Mouse (Mus musculus): ENCODE results near the gene Ddx54. TPM values are rescaled to one million over a fixed set of nuclear protein-coding genes. Genes with fewer than 3 reads are reported as not detected.

Gene Ddx54
- polyA plus RNA-seq, 1 experiment from 2014 or later: 27.1 TPM

DNA sequence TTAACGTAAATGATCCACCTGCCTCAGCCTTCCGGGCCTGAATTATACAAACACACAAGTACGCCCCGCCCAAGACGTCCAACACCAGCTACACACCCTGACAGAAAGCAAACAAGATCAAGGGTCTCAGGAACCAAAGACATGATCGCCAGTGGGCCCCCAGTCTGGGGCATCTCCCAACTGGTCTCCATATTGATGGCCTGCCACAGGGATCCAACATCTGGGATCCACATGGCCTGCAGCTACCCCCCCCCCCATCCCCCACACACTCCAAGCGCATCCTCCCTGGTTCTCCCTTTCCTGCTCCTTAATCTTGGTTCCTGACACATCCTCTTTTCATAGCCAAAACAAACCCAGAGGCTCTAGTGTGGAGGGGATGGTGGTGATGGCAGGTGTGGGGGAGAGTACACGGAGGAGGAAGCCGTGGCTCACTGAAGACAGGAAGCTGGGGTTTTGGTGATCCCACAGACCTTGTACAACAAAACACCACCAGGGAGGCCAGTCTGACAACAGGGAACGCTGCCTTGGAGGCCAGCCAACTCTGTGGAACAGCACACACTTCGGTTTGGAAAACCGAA, 33.9 kb upstream of the Ddx54 start:
- no peaks in the 10 kb centered on the region for H3K27me3 ChIP-seq (ENCODE audit: control insufficient read depth, insufficient read depth, low read length)
- ATAC-seq (ENCODE audit: insufficient number of reproducible peaks, insufficient read depth, low FRiP score, low read depth): peak; percentile 8; the same call in 1 of the 2 replicates
- peaks cover 23% of the 10 kb centered on the region for H3K4me1 ChIP-seq (ENCODE audit: control insufficient read depth, insufficient read depth, low read length)
- H3K4me2 ChIP-seq (replicated peaks; ENCODE audit: low read depth, low read length): peak overlapping the region; percentile 12; the same call in 1 of the 2 replicates
- WGBS: 26% methylated on average over 12 of the region's 12 CpGs
- H3K4me3 ChIP-seq (ENCODE audit: low read depth, low read length): no peak overlapping the region
- no peak overlapping the region for H3K9ac ChIP-seq (replicated peaks; ENCODE audit: low read depth, low read length)
- H3K27ac ChIP-seq (ENCODE audit: low read length): peak overlapping the region; percentile 77; the same call in 1 of the 2 replicates
- no peaks in the 10 kb centered on the region; the same call in 1 of the 2 replicates for H3K36me3 ChIP-seq (ENCODE audit: control insufficient read depth, insufficient read depth, low read length)
- no peaks in the 10 kb centered on the region for H3K9me3 ChIP-seq (ENCODE audit: control insufficient read depth, low read depth, low read length)

DNA sequence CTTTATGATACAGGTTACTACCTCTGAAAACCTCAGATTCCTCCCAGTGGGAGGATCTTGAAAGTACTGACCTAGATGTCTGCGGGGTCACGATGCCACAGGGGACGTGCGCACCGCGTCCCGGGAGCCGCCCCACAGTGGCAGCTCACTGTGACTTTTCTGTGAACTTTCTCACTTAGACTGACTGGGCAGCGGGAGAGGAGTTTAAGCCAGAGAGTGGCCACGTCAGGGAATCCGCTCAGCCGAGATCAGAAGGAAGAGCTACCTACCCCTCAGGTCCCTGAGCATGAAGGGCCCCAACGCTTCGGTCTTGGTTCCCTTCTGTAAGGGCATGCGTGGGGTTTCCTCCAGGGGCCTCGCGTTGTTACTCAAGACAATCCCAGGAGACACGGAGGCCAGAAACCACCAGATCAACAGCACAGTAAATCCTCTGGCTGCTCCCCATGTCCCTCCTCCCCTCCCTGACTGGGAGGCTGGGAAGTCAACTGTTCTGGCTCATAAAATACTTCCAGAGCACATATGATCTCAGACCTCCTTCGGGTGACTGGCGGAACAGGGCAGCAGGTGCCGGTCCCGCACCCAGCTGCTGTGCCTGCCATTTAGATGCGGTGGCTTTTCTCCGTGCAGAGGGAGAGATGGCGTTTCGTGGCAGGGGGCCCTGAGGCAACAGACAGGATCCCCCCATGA, 33.2 kb upstream of the Ddx54 start:
- Histone ChIP-seq H3K4me2 (replicated peaks; ENCODE audit: low read depth, low read length) (peak overlapping the region; percentile 12; the same call in 1 of the 2 replicates), H3K9me3 (ENCODE audit: control insufficient read depth, low read depth, low read length) (no peaks in the 10 kb centered on the region), H3K4me1 (ENCODE audit: control insufficient read depth, insufficient read depth, low read length) (peaks cover 23% of the 10 kb centered on the region), H3K9ac (replicated peaks; ENCODE audit: low read depth, low read length) (no peak overlapping the region), H3K4me3 (ENCODE audit: low read depth, low read length) (no peak overlapping the region), H3K36me3 (ENCODE audit: control insufficient read depth, insufficient read depth, low read length) (no peaks in the 10 kb centered on the region; the same call in 1 of the 2 replicates), H3K27ac (ENCODE audit: low read length) (peak overlapping the region; percentile 77), H3K27me3 (ENCODE audit: control insufficient read depth, insufficient read depth, low read length) (no peaks in the 10 kb centered on the region)
- WGBS: 49% methylated on average over 26 of the region's 26 CpGs
- no peak for ATAC-seq (ENCODE audit: insufficient number of reproducible peaks, insufficient read depth, low FRiP score, low read depth)

DNA sequence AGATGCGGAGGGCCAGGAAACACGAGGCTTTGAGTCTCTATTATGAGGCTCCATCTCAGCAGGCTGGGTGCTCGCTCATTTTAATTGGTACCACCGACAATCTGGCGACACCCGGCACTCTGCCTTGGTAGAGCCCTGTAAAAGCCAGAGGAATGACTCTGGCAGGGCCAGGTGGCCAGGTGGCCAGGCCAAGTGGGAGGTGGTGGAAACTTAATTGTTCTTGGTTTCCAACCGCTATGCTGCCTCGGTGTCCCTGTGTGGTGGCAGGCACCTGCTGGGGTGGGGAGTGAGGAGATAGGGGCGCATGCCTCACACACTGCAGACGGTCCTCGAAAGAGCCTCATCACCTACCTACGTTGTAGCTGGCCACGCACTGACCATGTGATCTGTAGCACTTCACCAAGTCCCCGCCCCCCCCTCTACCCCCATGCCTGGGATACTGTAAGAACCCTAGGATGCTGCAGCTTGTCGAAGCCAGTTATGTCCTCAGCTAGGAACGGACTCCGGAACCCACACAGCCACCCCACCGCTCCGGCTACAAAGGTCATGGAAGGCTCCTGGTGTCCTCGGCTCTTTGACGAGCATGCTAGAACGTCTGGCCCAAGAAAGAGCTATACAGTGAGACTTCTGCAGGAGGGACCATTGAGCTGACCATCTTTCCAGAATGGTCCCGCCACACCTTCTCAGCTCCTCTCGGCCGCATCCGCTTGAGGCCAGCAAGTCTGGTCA, 32.5 kb upstream of the Ddx54 start:
- H3K27ac ChIP-seq (ENCODE audit: low read length): no peak overlapping the region
- no peaks in the 10 kb centered on the region for H3K27me3 ChIP-seq (ENCODE audit: control insufficient read depth, insufficient read depth, low read length)
- no peak overlapping the region for H3K4me2 ChIP-seq (replicated peaks; ENCODE audit: low read depth, low read length)
- H3K4me3 ChIP-seq (ENCODE audit: low read depth, low read length): no peak overlapping the region
- H3K36me3 ChIP-seq (ENCODE audit: control insufficient read depth, insufficient read depth, low read length): no peaks in the 10 kb centered on the region; the same call in 1 of the 2 replicates
- H3K4me1 ChIP-seq (ENCODE audit: control insufficient read depth, insufficient read depth, low read length): peaks cover 23% of the 10 kb centered on the region
- no peak for ATAC-seq (ENCODE audit: insufficient number of reproducible peaks, insufficient read depth, low FRiP score, low read depth)
- no peak overlapping the region for H3K9ac ChIP-seq (replicated peaks; ENCODE audit: low read depth, low read length)
- H3K9me3 ChIP-seq (ENCODE audit: control insufficient read depth, low read depth, low read length): no peaks in the 10 kb centered on the region
- WGBS: 89% methylated on average over 26 of the region's 26 CpGs

DNA sequence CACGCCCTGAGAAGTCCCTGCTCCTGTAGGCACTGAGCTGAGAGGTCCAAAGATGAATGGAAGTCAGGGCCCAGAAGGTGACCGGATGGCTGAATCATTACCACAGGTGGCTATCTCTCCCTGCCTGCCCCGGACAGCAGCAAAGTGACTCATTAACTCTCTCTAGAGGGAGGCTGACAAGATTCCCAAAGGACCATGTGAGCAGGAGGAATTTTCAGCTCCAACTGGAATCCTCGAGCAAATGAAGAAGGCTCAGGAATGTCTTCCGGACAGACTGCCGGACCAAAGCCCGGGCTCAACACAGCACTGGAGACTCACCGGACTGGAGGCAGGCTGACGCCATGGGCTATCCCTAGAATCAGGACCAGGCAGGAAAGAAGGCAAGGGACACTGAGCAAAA, 30.5 kb upstream of the Ddx54 start:
- Histone ChIP-seq H3K9ac (replicated peaks; ENCODE audit: low read depth, low read length) (no peak overlapping the region), H3K4me2 (replicated peaks; ENCODE audit: low read depth, low read length) (no peak overlapping the region), H3K4me3 (ENCODE audit: low read depth, low read length) (no peak overlapping the region), H3K9me3 (ENCODE audit: control insufficient read depth, low read depth, low read length) (no peaks in the 10 kb centered on the region), H3K27ac (ENCODE audit: low read length) (no peak overlapping the region), H3K36me3 (ENCODE audit: control insufficient read depth, insufficient read depth, low read length) (no peaks in the 10 kb centered on the region; the same call in 1 of the 2 replicates), H3K27me3 (ENCODE audit: control insufficient read depth, insufficient read depth, low read length) (no peaks in the 10 kb centered on the region), H3K4me1 (ENCODE audit: control insufficient read depth, insufficient read depth, low read length) (peaks cover 27% of the 10 kb centered on the region)
- WGBS: 72% methylated on average over 9 of the region's 9 CpGs
- no peak for ATAC-seq (ENCODE audit: insufficient number of reproducible peaks, insufficient read depth, low FRiP score, low read depth)

DNA sequence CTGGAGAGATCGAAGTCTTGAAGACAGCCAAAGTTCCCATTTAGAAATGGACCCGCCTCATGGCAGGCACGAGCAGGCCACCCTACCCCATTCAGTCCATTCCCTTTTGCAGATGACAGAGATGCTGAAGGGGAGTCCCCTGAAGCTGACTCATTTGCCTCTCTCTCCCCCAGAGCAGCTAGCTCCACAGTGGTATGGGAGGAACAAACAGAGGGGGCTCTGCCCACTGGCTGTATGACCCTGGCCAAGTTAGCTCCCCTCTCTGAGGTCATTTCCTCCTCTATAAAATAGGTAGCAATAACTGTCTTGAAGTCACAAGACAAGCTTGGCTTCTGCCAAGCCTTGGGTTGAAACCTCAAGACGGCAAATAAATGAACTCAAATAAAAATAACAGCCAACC, 29.0 kb upstream of the Ddx54 start:
- ATAC-seq (ENCODE audit: insufficient number of reproducible peaks, insufficient read depth, low FRiP score, low read depth): no peak
- H3K4me3 ChIP-seq (ENCODE audit: low read depth, low read length): no peak overlapping the region
- H3K4me1 ChIP-seq (ENCODE audit: control insufficient read depth, insufficient read depth, low read length): peaks cover 30% of the 10 kb centered on the region
- H3K9ac ChIP-seq (replicated peaks; ENCODE audit: low read depth, low read length): no peak overlapping the region
- 96% methylated on average over 4 of the region's 4 CpGs for WGBS
- H3K9me3 ChIP-seq (ENCODE audit: control insufficient read depth, low read depth, low read length): no peaks in the 10 kb centered on the region
- no peaks in the 10 kb centered on the region for H3K27me3 ChIP-seq (ENCODE audit: control insufficient read depth, insufficient read depth, low read length)
- no peak overlapping the region for H3K27ac ChIP-seq (ENCODE audit: low read length)
- no peak overlapping the region for H3K4me2 ChIP-seq (replicated peaks; ENCODE audit: low read depth, low read length)
- H3K36me3 ChIP-seq (ENCODE audit: control insufficient read depth, insufficient read depth, low read length): no peaks in the 10 kb centered on the region; the same call in 1 of the 2 replicates

DNA sequence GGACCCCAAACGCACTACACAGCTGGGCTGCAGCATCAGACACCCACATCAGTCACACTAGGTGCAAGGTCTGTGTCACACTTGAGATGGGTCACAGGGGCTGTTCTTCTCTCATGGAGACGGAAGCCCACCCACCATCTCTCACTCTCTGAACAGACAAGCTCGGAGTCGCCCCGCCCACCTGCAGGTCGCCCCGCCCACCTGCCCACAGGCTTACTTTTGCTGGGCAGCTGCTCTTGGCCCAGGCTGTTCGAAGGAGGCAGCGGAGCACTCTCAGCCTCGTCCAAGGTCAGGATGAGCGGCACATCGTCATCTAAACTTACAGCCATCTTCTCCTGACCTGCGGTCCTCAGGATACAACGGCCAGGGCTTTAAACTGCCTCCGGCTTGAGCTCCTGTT, 27.6 kb upstream of the Ddx54 start:
- no peak overlapping the region for H3K4me3 ChIP-seq (ENCODE audit: low read depth, low read length)
- no peak overlapping the region for H3K27ac ChIP-seq (ENCODE audit: low read length)
- ATAC-seq (ENCODE audit: insufficient number of reproducible peaks, insufficient read depth, low FRiP score, low read depth): no peak
- no peaks in the 10 kb centered on the region for H3K9me3 ChIP-seq (ENCODE audit: control insufficient read depth, low read depth, low read length)
- no peak overlapping the region for H3K4me2 ChIP-seq (replicated peaks; ENCODE audit: low read depth, low read length)
- H3K4me1 ChIP-seq (ENCODE audit: control insufficient read depth, insufficient read depth, low read length): peaks cover 18% of the 10 kb centered on the region
- 43% methylated on average over 15 of the region's 15 CpGs for WGBS
- H3K36me3 ChIP-seq (ENCODE audit: control insufficient read depth, insufficient read depth, low read length): no peaks in the 10 kb centered on the region; the same call in 1 of the 2 replicates
- H3K27me3 ChIP-seq (ENCODE audit: control insufficient read depth, insufficient read depth, low read length): no peaks in the 10 kb centered on the region
- no peak overlapping the region for H3K9ac ChIP-seq (replicated peaks; ENCODE audit: low read depth, low read length)

DNA sequence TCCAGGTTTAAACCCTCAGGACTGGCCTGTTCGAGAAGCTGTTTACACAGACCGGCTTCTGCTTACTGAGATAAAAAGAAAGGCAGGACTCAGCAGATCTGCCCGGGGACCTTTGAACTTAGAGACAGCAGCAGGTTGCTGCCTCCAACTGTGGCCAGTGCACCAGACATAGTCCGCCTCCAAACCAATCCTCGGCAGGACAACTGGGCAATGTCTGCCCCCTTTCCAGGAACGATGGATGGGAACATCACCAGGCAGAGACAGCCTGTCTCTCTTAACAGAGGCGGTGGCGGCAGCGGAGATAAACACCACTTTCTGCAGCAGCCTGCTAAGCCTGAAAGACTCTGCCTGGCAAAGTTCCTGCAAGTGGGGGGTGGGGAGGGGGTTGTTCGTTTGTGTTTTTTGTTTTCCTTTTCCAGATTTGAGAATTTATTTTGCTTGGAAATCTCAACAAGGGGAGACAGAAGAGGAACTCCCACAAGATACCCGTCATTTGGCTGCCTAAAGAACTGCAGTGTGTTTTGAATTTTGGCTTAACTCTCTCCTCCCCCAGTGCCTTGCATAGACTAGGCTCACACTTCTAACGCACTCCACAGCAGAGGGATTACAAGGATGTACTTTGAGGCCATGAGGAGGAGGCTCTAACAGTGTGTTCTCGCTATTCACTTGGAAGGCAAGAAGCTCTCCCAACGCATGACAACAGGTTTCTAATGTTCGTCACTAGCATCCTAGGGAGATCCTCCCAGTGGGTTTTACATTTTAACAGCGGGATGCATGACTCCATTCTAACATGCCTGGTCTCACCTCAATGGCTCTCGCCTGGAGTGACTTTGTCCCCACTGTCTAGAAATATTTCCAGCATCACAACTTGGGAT, 25.6 kb upstream of the Ddx54 start:
- H3K4me1 ChIP-seq (ENCODE audit: control insufficient read depth, insufficient read depth, low read length): peaks cover 18% of the 10 kb centered on the region
- no peaks in the 10 kb centered on the region for H3K27me3 ChIP-seq (ENCODE audit: control insufficient read depth, insufficient read depth, low read length)
- WGBS: 8% methylated on average over 17 of the region's 17 CpGs
- peak overlapping the region; percentile 55; the same call in 1 of the 2 replicates for H3K27ac ChIP-seq (ENCODE audit: low read length)
- no peaks in the 10 kb centered on the region for H3K9me3 ChIP-seq (ENCODE audit: control insufficient read depth, low read depth, low read length)
- no peak for ATAC-seq (ENCODE audit: insufficient number of reproducible peaks, insufficient read depth, low FRiP score, low read depth)
- H3K4me2 ChIP-seq (replicated peaks; ENCODE audit: low read depth, low read length): peak overlapping the region; percentile 91
- H3K9ac ChIP-seq (replicated peaks; ENCODE audit: low read depth, low read length): no peak overlapping the region; the same call in 1 of the 2 replicates
- H3K4me3 ChIP-seq (ENCODE audit: low read depth, low read length): peak overlapping the region; percentile 60
- H3K36me3 ChIP-seq (ENCODE audit: control insufficient read depth, insufficient read depth, low read length): no peaks in the 10 kb centered on the region; the same call in 1 of the 2 replicates

DNA sequence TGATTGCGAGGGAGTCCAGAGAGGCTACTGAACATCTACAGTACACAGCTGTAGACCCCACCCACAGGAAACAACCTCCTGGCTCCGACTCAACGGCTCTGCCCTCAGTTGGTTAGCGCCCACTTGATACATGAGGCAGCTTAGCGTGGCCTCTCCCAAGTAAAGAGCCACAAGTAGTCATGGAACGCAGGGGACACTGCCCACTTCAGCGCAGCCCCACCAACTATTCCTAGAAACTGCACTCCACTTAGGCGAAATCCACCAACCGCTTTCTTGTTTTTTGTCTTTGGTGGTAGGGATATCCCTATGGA, 25.0 kb upstream of the Ddx54 start:
- H3K9me3 ChIP-seq (ENCODE audit: control insufficient read depth, low read depth, low read length): no peaks in the 10 kb centered on the region
- H3K9ac ChIP-seq (replicated peaks; ENCODE audit: low read depth, low read length): no peak overlapping the region
- ATAC-seq (ENCODE audit: insufficient number of reproducible peaks, insufficient read depth, low FRiP score, low read depth): no peak
- peak overlapping the region; percentile 60 for H3K4me3 ChIP-seq (ENCODE audit: low read depth, low read length)
- peak overlapping the region; percentile 55; the same call in 1 of the 2 replicates for H3K27ac ChIP-seq (ENCODE audit: low read length)
- no peaks in the 10 kb centered on the region; the same call in 1 of the 2 replicates for H3K36me3 ChIP-seq (ENCODE audit: control insufficient read depth, insufficient read depth, low read length)
- peak overlapping the region; percentile 91 for H3K4me2 ChIP-seq (replicated peaks; ENCODE audit: low read depth, low read length)
- peaks cover 18% of the 10 kb centered on the region for H3K4me1 ChIP-seq (ENCODE audit: control insufficient read depth, insufficient read depth, low read length)
- WGBS: 19% methylated on average over 9 of the region's 9 CpGs
- H3K27me3 ChIP-seq (ENCODE audit: control insufficient read depth, insufficient read depth, low read length): no peaks in the 10 kb centered on the region

Measured in stomach, embryonic 14.5 days (tissue).